Mouse (Mus musculus): ENCODE results near the gene AC134908.4.

DNA sequence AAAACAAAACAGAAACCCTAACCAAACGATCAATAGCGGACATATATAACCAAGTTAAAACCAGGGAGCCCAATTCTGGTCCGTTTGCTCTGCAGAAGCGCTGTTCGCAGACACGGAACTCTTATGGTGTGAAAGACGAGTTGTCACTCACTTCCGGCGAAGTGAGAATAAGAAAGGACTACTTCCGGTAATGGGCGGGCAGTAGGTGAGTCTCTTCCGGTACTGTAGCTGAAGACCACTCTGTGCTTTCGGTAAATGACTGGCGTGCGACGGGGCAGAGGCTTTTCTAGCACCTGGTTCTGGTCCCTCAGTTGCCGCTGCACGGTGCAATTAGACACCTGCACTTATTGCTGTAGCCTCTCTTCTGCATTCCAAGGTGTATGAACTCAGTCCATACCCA is 28.0 kb upstream of the AC134908.4 start, which contains the start of gene Wdr24:
- no peak for TF ChIP-seq CTCF (conservative IDR thresholded peaks at IDR 0.05; ENCODE audit: insufficient read depth, insufficient read length, low read depth, low read length)
- TF ChIP-seq POLR2A (IDR thresholded peaks at IDR 0.05; ENCODE audit: low read depth, low read length), result peak; percentile 18

Data from kidney, adult 2 months (tissue).